Mouse (Mus musculus): ENCODE measurements around the gene Spin2f. TPM values are rescaled to one million over a fixed set of nuclear protein-coding genes. Genes with fewer than 3 reads are reported as not detected.
"Not testable (repeated sequence)": the region's sequence is repeated elsewhere in the genome, so short reads cannot be mapped to it uniquely, and the experiment has no call there.

Gene Spin2f
- total RNA-seq (2015; ENCODE audit: low replicate concordance) (not detected in 2 replicates), total RNA-seq (2017; ENCODE audit: low replicate concordance) (not detected in 2 replicates)

DNA sequence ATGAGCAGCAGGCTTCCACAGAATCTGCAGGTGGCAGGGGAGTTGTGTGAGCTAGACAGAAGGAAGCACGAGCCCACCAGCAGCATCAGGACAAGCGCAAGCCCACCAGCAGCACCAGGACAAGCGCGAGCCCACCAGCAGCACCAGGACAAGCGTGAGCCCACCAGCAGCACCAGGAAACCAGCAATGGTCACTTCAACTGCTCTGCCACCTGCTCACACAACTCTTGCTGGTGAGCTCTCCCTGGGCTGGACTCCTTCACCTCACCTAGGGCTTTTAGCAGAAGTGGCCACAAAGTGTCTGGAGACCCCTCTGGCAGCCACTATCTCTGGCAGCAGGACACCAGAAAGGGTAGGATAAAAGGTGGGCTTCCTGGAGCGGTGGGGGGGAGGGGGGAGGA, at the start of gene Spin2f:
Spin2f (plus strand) TSS at position 301 of the 400 bp plus-strand sequence.
- ATAC-seq (replicated peaks; ENCODE audit: low FRiP score, poor library complexity, severe bottlenecking) = not testable (repeated sequence)

DNA sequence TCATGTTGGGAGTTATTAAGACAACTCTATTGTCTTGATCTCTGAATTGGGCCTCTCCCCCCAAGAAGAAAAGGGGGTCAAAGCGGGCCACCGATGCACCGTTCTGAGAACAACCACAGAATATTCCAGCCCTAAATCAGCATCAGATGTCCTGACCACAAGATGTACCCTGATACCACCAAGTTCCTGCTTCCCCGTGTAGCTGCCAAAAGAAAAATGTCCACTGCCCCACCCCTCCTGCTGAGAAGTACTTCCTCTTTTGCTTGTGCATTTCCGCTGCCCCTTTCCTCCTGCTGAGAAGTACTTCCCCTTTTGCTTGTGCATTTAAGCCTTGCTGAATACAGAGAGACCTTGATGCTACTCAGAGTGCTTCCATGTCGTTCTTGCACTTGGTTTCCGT, 41.6 kb upstream of the Spin2f start:
- not testable (repeated sequence) for ATAC-seq (replicated peaks; ENCODE audit: low FRiP score, poor library complexity, severe bottlenecking)

GRCm38 (mm10) chrX:31223536-31223935, 30.2 kb upstream of the Spin2f start:
- not testable (repeated sequence) for ATAC-seq (replicated peaks; ENCODE audit: low FRiP score, poor library complexity, severe bottlenecking)

- ATAC-seq (replicated peaks; ENCODE audit: low FRiP score, poor library complexity, severe bottlenecking) = not testable (repeated sequence)
Observed at GRCm38 (mm10) chrX:31235088-31235487, 18.6 kb upstream of the Spin2f start.

GRCm38 (mm10) chrX:31241754-31242153, 11.9 kb upstream of the Spin2f start:
- not testable (repeated sequence) for ATAC-seq (replicated peaks; ENCODE audit: low FRiP score, poor library complexity, severe bottlenecking)

Other genes with a start within 250 kb of the Spin2f start
- not detected in 2 replicates for gene Btbd35f29, start 136.2 kb upstream of the Spin2f start, total RNA-seq (2015; ENCODE audit: low replicate concordance)
- not detected in 2 replicates for gene Btbd35f29, start 136.2 kb upstream of the Spin2f start, total RNA-seq (2017; ENCODE audit: low replicate concordance)
- gene Btbd35f26, start 82.6 kb downstream of the Spin2f start, total RNA-seq (2015; ENCODE audit: low replicate concordance) = not detected in 2 replicates
- gene Btbd35f26, start 82.6 kb downstream of the Spin2f start, total RNA-seq (2017; ENCODE audit: low replicate concordance) = not detected in 2 replicates
- gene Btbd35f19, start 130.0 kb downstream of the Spin2f start, total RNA-seq (2015; ENCODE audit: low replicate concordance) = not detected in 2 replicates
- not detected in 2 replicates for gene Btbd35f19, start 130.0 kb downstream of the Spin2f start, total RNA-seq (2017; ENCODE audit: low replicate concordance)

Measured in erythroid progenitor cell, adult 5-6 weeks (primary cell).